Mouse (Mus musculus): ENCODE measurements around the gene 5031439G07Rik. TPM values are rescaled to one million over a fixed set of nuclear protein-coding genes. Genes with fewer than 3 reads are reported as not detected.
"Not testable (repeated sequence)": the region's sequence is repeated elsewhere in the genome, so short reads cannot be mapped to it uniquely, and the experiment has no call there.

5031439G07Rik gene
- polyA plus RNA-seq, 1 experiment from 2014 or later: 7.1 TPM

- not testable (repeated sequence) for H3K4me2 ChIP-seq; H3K4me3 ChIP-seq (replicated peaks); H3K36me3 ChIP-seq; H3K27ac ChIP-seq; H3K27me3 ChIP-seq; H3K9ac ChIP-seq; ATAC-seq (replicated peaks; ENCODE audit: low FRiP score); H3K9me3 ChIP-seq (replicated peaks)
- 72% methylated on average over 10 of the region's 10 CpGs for WGBS
- peaks cover 11% of the 10 kb centered on the region; the same call in 1 of the 2 replicates for H3K4me1 ChIP-seq
Observed at GRCm38 (mm10) chr15:84896216-84896615, 92.1 kb downstream of the 5031439G07Rik start.

Small RNA genes within 50 kb of the gene (microRNA-seq; reads per million reads assigned to microRNA genes)
- gene Mir1249: 9.6 reads per million, percentile 28 among the genes with 10 or more reads in this experiment

Other genes with a start within 250 kb of the 5031439G07Rik start
- gene Phf21b, start 132.5 kb downstream of the 5031439G07Rik start, polyA plus RNA-seq (2015; fragmentation: Nextera tagmentation; extraction: Ambion mirVana): 0.23 and 0.49 TPM in 2 replicates
- 0.90 and 1.0 TPM in 2 replicates for gene Gm29666, start 68.5 kb downstream of the 5031439G07Rik start, polyA plus RNA-seq (2015; fragmentation: Nextera tagmentation; extraction: Ambion mirVana)
- 41.1 and 42.9 TPM in 2 replicates for gene Nup50, start 65.1 kb downstream of the 5031439G07Rik start, polyA plus RNA-seq (2015; fragmentation: Nextera tagmentation; extraction: Ambion mirVana)
- gene Upk3a, start 28.6 kb upstream of the 5031439G07Rik start, polyA plus RNA-seq (2015; fragmentation: Nextera tagmentation; extraction: Ambion mirVana): 25.0 and 27.2 TPM in 2 replicates
- gene Fam118a, start 40.4 kb upstream of the 5031439G07Rik start, polyA plus RNA-seq (2015; fragmentation: Nextera tagmentation; extraction: Ambion mirVana): 20.9 and 23.0 TPM in 2 replicates
- gene Smc1b, start 143.4 kb upstream of the 5031439G07Rik start, polyA plus RNA-seq (2015; fragmentation: Nextera tagmentation; extraction: Ambion mirVana): 0.21 and 0.22 TPM in 2 replicates
- 0.53 TPM in 2 replicates for gene Ribc2, start 143.5 kb upstream of the 5031439G07Rik start, polyA plus RNA-seq (2015; fragmentation: Nextera tagmentation; extraction: Ambion mirVana)
- 170 and 206 TPM in 2 replicates for gene Fbln1, start 217.4 kb upstream of the 5031439G07Rik start, polyA plus RNA-seq (2015; fragmentation: Nextera tagmentation; extraction: Ambion mirVana)

Measured in kidney, embryonic 15.5 days (tissue).